Mouse (Mus musculus): ENCODE measurements around the gene Mta2. TPM values are rescaled to one million over a fixed set of nuclear protein-coding genes. Genes with fewer than 3 reads are reported as not detected.
A peak's percentile ranks its signal among the peaks of the same experiment; 100 is the strongest.

Mta2 gene
- polyA plus RNA-seq, 1 experiment from 2014 or later = 91.3 TPM

DNA sequence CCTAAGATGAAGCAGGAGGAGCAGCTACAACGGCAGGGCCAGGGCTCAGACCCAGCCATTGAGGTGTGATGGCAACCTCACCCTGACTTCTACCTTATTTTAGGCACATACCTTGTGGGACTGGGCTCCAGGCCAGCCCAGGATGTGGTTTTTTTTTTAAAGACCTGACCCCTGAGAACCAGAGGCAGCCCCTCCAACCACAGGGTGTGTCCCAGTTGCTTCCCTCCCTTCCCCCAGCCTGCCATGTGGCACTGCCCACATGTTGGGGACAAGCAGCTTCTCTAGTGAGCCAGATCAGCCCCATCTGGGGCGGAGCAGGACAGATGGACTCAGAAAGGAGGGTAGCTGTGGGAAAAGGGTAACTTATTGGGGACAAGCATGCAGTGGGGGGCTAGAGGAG lies 14.9 kb upstream of the Mta2 start:
- ATAC-seq = no peak
- Histone ChIP-seq H3K4me1 (ENCODE audit: control insufficient read depth, insufficient read depth, low read depth, low read length) (peaks cover 9% of the 10 kb centered on the region), H3K4me2 (ENCODE audit: low read length) (no peak overlapping the region), H3K4me3 (ENCODE audit: low read length) (no peak overlapping the region), H3K27ac (ENCODE audit: low read depth, low read length) (no peak overlapping the region), H3K9me3 (ENCODE audit: control insufficient read depth, low read length) (no peaks in the 10 kb centered on the region), H3K36me3 (ENCODE audit: control insufficient read depth, insufficient read depth, low read length) (peaks cover 14% of the 10 kb centered on the region), H3K27me3 (replicated peaks; ENCODE audit: control insufficient read depth, insufficient read depth, low read length) (0 out of 2 replicates have a peak, but pooled peaks cover 2% of the 10 kb centered on the region), H3K9ac (ENCODE audit: low read depth, low read length) (no peak overlapping the region)
- WGBS = 88% methylated on average over 2 of the region's 2 CpGs

GRCm38 (mm10) chr19:8927891-8928525 lies 13.7 kb upstream of the Mta2 start:
- H3K9ac ChIP-seq (ENCODE audit: low read depth, low read length) = no peak overlapping the region
- no peak for ATAC-seq
- H3K4me2 ChIP-seq (ENCODE audit: low read length) = no peak overlapping the region
- H3K27ac ChIP-seq (ENCODE audit: low read depth, low read length) = no peak overlapping the region
- WGBS = 91% methylated on average over 12 of the region's 12 CpGs
- no peaks in the 10 kb centered on the region for H3K9me3 ChIP-seq (ENCODE audit: control insufficient read depth, low read length)
- H3K36me3 ChIP-seq (ENCODE audit: control insufficient read depth, insufficient read depth, low read length) = peaks cover 14% of the 10 kb centered on the region
- H3K27me3 ChIP-seq (replicated peaks; ENCODE audit: control insufficient read depth, insufficient read depth, low read length) = 0 out of 2 replicates have a peak, but pooled peaks cover 2% of the 10 kb centered on the region
- peaks cover 8% of the 10 kb centered on the region for H3K4me1 ChIP-seq (ENCODE audit: control insufficient read depth, insufficient read depth, low read depth, low read length)
- H3K4me3 ChIP-seq (ENCODE audit: low read length) = no peak overlapping the region

DNA sequence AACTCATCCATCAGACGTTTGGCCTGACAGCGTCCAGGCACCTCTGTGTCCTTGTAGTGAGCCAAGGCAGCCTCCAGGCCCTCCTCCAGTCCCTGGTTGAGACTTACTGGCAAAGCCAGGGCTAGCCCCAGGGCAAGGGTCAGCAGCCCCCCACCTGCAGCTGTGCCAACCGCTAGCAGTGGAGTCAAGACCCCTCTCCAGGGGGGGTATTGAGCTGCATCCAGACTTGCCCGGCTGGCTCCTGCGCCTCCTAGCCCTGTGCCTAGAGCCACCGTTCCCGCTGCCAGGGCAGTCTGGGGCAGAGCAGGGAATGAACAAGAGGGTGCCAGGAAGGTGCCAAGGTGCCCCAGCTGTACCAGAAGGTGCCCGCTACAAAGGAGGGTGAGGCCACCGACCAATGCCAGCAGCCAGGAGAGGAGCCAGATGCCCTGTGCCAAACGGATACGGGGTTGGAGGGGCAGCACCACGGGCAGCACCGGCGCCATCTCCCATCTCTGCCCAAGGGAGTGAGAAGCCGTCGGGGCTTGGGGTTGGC lies 12.9 kb upstream of the Mta2 start:
- no peaks in the 10 kb centered on the region for H3K9me3 ChIP-seq (ENCODE audit: control insufficient read depth, low read length)
- peak; percentile 40 for ATAC-seq
- H3K9ac ChIP-seq (ENCODE audit: low read depth, low read length) = peak overlapping the region; percentile 73
- H3K4me2 ChIP-seq (ENCODE audit: low read length) = peak overlapping the region; percentile 72
- H3K36me3 ChIP-seq (ENCODE audit: control insufficient read depth, insufficient read depth, low read length) = peaks cover 14% of the 10 kb centered on the region
- 16% methylated on average over 16 of the region's 16 CpGs for WGBS
- H3K4me3 ChIP-seq (ENCODE audit: low read length) = peak overlapping the region; percentile 57
- H3K27ac ChIP-seq (ENCODE audit: low read depth, low read length) = no peak overlapping the region
- H3K4me1 ChIP-seq (ENCODE audit: control insufficient read depth, insufficient read depth, low read depth, low read length) = peaks cover 8% of the 10 kb centered on the region
- 0 out of 2 replicates have a peak, but pooled peaks cover 2% of the 10 kb centered on the region for H3K27me3 ChIP-seq (replicated peaks; ENCODE audit: control insufficient read depth, insufficient read depth, low read length)

DNA sequence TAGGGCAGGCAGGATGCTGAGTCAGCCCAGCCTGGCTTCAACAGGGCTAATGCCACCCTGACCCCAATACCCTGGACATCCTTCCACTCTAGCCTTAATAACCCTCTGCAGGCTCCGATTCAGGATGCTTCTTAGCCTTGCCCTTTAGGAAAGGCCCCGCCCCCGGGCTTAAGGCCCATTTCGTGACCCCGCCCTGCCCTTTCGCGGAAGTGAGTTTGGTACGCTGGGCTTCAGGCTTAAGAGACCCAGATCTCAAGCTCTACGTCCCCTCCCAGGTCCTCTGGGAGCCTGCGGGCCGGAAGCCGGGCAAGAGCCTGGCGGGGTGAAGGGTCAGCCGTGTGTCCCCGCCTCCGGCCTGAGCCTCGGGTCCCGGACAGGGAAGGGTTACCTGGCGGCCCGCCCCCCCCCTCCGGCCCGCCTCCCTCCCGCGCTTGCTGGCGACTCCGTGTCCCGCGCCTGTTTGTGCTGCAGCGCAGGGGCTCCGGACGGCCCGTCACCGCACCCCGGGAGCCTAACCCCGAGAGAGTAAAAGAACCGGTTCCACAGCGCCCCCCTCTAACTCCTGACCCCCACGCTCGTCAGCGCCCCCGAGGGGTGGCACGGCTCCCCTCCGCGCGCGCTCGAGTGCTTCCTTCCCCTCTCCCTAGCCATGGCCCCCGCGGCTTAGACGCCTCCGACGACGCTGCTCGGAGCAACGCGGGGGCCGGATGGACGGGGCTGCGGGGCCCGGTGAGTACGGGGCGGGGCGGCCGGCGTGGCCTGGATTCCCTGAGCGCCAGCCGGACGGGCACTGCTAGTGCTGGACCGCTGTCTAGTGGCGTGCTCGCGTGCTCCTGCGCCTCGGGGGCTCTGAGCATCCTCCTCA lies 12.2 kb upstream of the Mta2 start, which contains the start of the genes Rom1 and Eml3:
Rom1 (minus strand) TSS at position 133 of the 865 bp plus-strand sequence.
Eml3 (plus strand) TSS at position 329 of the 865 bp plus-strand sequence.
- Histone ChIP-seq H3K4me2 (ENCODE audit: low read length) (peak within 1 kb of the TSS; percentile 72), H3K27ac (ENCODE audit: low read depth, low read length) (peak within 1 kb of the TSS; percentile 55; the same call in 1 of the 2 replicates), H3K9ac (ENCODE audit: low read depth, low read length) (peak within 1 kb of the TSS; percentile 73), H3K4me1 (ENCODE audit: control insufficient read depth, insufficient read depth, low read depth, low read length) (peaks cover 8% of the 10 kb centered on the region), H3K36me3 (ENCODE audit: control insufficient read depth, insufficient read depth, low read length) (peaks cover 14% of the 10 kb centered on the region), H3K27me3 (replicated peaks; ENCODE audit: control insufficient read depth, insufficient read depth, low read length) (0 out of 2 replicates have a peak, but pooled peaks cover 2% of the 10 kb centered on the region), H3K4me3 (ENCODE audit: low read length) (peak within 1 kb of the TSS; percentile 57), H3K9me3 (ENCODE audit: control insufficient read depth, low read length) (no peaks in the 10 kb centered on the region)
- peak; percentile 59 for ATAC-seq
- under 1% methylated on average over 66 of the region's 74 CpGs for WGBS

DNA sequence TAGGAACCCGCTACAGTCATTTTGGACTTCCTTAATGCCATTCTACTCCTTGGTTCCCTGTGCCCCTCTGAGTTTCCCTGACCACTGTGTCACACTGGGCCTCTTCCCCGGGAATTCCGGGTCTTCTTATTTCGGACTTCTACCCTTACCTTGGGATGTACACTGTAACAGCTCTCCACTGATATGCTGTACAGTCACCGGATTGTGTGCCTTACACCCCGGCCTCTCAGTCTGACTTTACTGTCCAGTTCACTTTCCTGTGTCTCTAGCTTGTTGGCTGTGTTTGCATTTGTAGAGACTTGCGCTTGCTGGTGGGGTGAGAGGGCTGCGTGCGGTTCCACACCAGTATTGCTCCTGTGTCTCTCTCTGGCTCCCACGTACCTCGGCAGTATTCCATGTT lies 11.6 kb upstream of the Mta2 start:
- no peak for ATAC-seq

DNA sequence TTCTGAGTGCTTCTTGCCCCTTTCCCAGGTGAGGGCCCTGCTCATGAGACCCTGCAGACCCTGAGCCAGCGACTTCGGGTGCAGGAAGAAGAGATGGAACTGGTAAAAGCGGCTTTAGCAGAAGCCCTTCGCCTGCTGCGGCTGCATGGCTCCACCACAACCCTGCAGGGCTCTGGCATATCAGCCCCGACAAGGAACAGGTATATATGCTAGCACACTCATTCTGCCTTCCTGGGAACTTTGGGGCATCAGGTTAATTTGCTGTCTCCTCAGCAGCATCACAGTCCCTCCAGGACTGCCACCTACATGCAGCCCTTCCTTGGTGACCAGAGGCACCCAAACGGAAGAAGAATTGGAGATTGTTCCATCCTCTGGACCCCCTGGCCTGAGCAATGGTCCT lies 10.9 kb upstream of the Mta2 start:
- Histone ChIP-seq H3K9me3 (ENCODE audit: control insufficient read depth, low read length) (no peaks in the 10 kb centered on the region), H3K4me1 (ENCODE audit: control insufficient read depth, insufficient read depth, low read depth, low read length) (peaks cover 8% of the 10 kb centered on the region), H3K4me2 (ENCODE audit: low read length) (no peak overlapping the region; the same call in 1 of the 2 replicates), H3K27me3 (replicated peaks; ENCODE audit: control insufficient read depth, insufficient read depth, low read length) (0 out of 2 replicates have a peak, but pooled peaks cover 2% of the 10 kb centered on the region), H3K4me3 (ENCODE audit: low read length) (no peak overlapping the region), H3K27ac (ENCODE audit: low read depth, low read length) (no peak overlapping the region), H3K9ac (ENCODE audit: low read depth, low read length) (no peak overlapping the region), H3K36me3 (ENCODE audit: control insufficient read depth, insufficient read depth, low read length) (peaks cover 11% of the 10 kb centered on the region)
- WGBS = 82% methylated on average over 7 of the region's 7 CpGs
- no peak for ATAC-seq

More for the DNA sequence above, 11.6 kb upstream of the Mta2 start:
- Histone ChIP-seq H3K36me3 (ENCODE audit: control insufficient read depth, insufficient read depth, low read length) (peaks cover 14% of the 10 kb centered on the region), H3K27me3 (replicated peaks; ENCODE audit: control insufficient read depth, insufficient read depth, low read length) (0 out of 2 replicates have a peak, but pooled peaks cover 2% of the 10 kb centered on the region), H3K9ac (ENCODE audit: low read depth, low read length) (peak overlapping the region; percentile 73), H3K4me1 (ENCODE audit: control insufficient read depth, insufficient read depth, low read depth, low read length) (peaks cover 8% of the 10 kb centered on the region), H3K4me3 (ENCODE audit: low read length) (peak overlapping the region; percentile 57), H3K4me2 (ENCODE audit: low read length) (peak overlapping the region; percentile 72), H3K27ac (ENCODE audit: low read depth, low read length) (no peak overlapping the region), H3K9me3 (ENCODE audit: control insufficient read depth, low read length) (no peaks in the 10 kb centered on the region)
- 17% methylated on average over 11 of the region's 11 CpGs for WGBS

DNA sequence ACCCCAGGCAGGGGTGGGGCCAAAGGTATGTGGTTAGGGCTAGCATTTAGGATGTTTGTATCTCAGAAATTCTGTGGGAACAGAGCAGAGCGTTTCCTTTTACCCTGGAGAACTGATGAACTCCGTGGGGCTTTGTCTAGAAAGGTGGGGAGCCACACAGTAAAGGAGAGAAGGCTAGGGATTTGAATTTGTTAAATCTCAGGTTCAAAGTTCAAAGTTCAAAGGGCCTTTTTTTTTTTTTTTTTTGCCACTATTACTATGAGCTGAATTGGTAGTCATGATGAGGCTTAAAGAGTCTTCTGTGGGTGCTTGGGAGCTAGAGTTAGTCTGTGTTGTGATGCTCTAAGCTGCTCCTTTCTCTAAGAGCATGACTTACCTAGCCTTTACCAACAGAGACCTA lies 4.9 kb upstream of the Mta2 start:
- no peaks in the 10 kb centered on the region for H3K27me3 ChIP-seq (replicated peaks; ENCODE audit: control insufficient read depth, insufficient read depth, low read length)
- no peaks in the 10 kb centered on the region for H3K9me3 ChIP-seq (ENCODE audit: control insufficient read depth, low read length)
- 89% methylated on average over 2 of the region's 2 CpGs for WGBS
- no peak for ATAC-seq
- no peak overlapping the region for H3K9ac ChIP-seq (ENCODE audit: low read depth, low read length)
- H3K4me3 ChIP-seq (ENCODE audit: low read length) = no peak overlapping the region
- H3K27ac ChIP-seq (ENCODE audit: low read depth, low read length) = no peak overlapping the region
- no peak overlapping the region for H3K4me2 ChIP-seq (ENCODE audit: low read length)
- H3K4me1 ChIP-seq (ENCODE audit: control insufficient read depth, insufficient read depth, low read depth, low read length) = peaks cover 6% of the 10 kb centered on the region
- no peaks in the 10 kb centered on the region; the same call in 1 of the 2 replicates for H3K36me3 ChIP-seq (ENCODE audit: control insufficient read depth, insufficient read depth, low read length)

DNA sequence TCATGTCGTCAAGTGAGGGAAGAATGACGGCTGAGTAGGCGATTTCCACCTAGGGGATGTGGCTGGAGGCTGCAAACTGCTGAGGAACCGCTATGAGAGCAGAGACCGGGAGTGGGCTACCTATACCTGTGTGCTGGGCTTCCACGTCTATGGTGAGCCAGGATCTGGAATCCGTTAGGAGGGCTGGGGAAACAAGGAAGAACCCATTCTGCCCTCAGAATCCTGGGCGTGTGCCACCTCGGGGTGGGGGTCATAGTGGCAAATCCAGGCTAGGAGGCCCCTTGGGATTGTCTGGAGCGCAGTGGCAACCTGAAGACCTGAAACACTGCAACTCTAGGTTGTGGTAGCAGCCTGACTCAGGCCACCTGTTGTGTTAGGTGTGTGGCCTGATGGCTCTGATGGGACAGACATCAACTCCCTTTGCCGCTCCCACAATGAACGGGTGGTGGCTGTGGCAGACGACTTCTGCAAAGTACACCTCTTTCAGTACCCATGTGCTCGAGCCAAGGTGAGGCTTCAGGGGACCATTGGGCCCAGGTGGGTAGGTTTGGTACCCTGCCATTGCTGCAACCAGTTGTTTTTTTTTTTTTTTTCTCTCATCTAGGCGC lies 1.0 kb upstream of the Mta2 start:
- WGBS = 80% methylated on average over 15 of the region's 15 CpGs
- Histone ChIP-seq H3K9ac (ENCODE audit: low read depth, low read length) (peak overlapping the region; percentile 49; the same call in 1 of the 2 replicates), H3K4me2 (ENCODE audit: low read length) (peak overlapping the region; percentile 71), H3K9me3 (ENCODE audit: control insufficient read depth, low read length) (no peaks in the 10 kb centered on the region), H3K27ac (ENCODE audit: low read depth, low read length) (no peak overlapping the region), H3K27me3 (replicated peaks; ENCODE audit: control insufficient read depth, insufficient read depth, low read length) (no peaks in the 10 kb centered on the region), H3K4me1 (ENCODE audit: control insufficient read depth, insufficient read depth, low read depth, low read length) (peaks cover 22% of the 10 kb centered on the region), H3K4me3 (ENCODE audit: low read length) (no peak overlapping the region), H3K36me3 (ENCODE audit: control insufficient read depth, insufficient read depth, low read length) (peaks cover 6% of the 10 kb centered on the region)
- ATAC-seq = no peak

All from hindbrain, embryonic 16.5 days (tissue).